Mouse (Mus musculus) myocyte (in vitro differentiated cells): ENCODE measurements around the gene Ptpdc1.

Experiments used
- CEBPB ChIP-seq: IDR thresholded peaks from 2 replicates; pipeline ENCODE4 v1.6.1; 2011; ENCODE audit warnings: mild to moderate bottlenecking, moderate library complexity; ENCODE audit not compliant: poor library complexity, insufficient read depth, severe bottlenecking
- E2F4 ChIP-seq: IDR thresholded peaks from one replicate; pipeline ENCODE4 v1.6.1; 2011; ENCODE audit warnings: mild to moderate bottlenecking, control low read depth, moderate library complexity; ENCODE audit not compliant: insufficient read depth
- MAX ChIP-seq: IDR thresholded peaks from one replicate; pipeline ENCODE4 v1.6.1; 2011; ENCODE audit warnings: low read depth, mild to moderate bottlenecking, control low read depth
- MYOD1 ChIP-seq, 3 experiments: IDR thresholded peaks; one replicate each; pipeline ENCODE4 v1.6.1; 2011; ENCODE audit warnings: control low read depth in 2 of 3, low read depth in 2 of 3, mild to moderate bottlenecking in 2 of 3, moderate library complexity in 1 of 3; ENCODE audit not compliant: insufficient read length in 2 of 3, control insufficient read depth in 1 of 3
- MYOG ChIP-seq, 3 experiments: IDR thresholded peaks; one replicate each; pipeline ENCODE4 v1.6.1; 2011; ENCODE audit warnings: control low read depth in 2 of 3, low read depth in 2 of 3, mild to moderate bottlenecking in 2 of 3; ENCODE audit not compliant: insufficient read length in 2 of 3, control insufficient read depth in 1 of 3, insufficient read depth in 1 of 3
- POLR2A ChIP-seq: IDR thresholded peaks from one replicate; pipeline ENCODE4 v1.6.1; 2011; ENCODE audit warnings: low read depth, mild to moderate bottlenecking, control low read depth, moderate library complexity; ENCODE audit not compliant: insufficient read length
- REST ChIP-seq: IDR thresholded peaks from one replicate; pipeline ENCODE4 v1.6.1; 2011; ENCODE audit warnings: mild to moderate bottlenecking, control low read depth, moderate library complexity; ENCODE audit not compliant: insufficient read depth, insufficient read length
- SRF ChIP-seq: IDR thresholded peaks from one replicate; pipeline ENCODE4 v1.6.1; 2011; ENCODE audit warnings: low read depth; ENCODE audit not compliant: control insufficient read depth, insufficient read length
- TCF12 ChIP-seq: IDR thresholded peaks from one replicate; pipeline ENCODE4 v1.6.1; 2011; ENCODE audit warnings: mild to moderate bottlenecking, control low read depth; ENCODE audit not compliant: poor library complexity, insufficient read depth, severe bottlenecking
- USF1 ChIP-seq: IDR thresholded peaks from one replicate; pipeline ENCODE4 v1.6.1; 2011; ENCODE audit warnings: low read depth, mild to moderate bottlenecking, control low read depth, moderate library complexity

GRCm38 (mm10) chr13:48569576-48570132, 55.8 kb downstream of the Ptpdc1 start:
- TF ChIP-seq TCF12 (no peak), POLR2A (no peak), MAX (no peak), E2F4 (no peak), MYOG (IDR thresholded peaks at IDR 0.05; ENCODE audit: control insufficient read depth in 1 of 3, insufficient read depth in 1 of 3, insufficient read length in 2 of 3, low read depth in 2 of 3) (no peak), USF1 (no peak), MYOD1 (IDR thresholded peaks at IDR 0.05; ENCODE audit: control insufficient read depth in 1 of 3, insufficient read length in 2 of 3, low read depth in 2 of 3) (no peak), REST (no peak), CEBPB (no peak), SRF (no peak)
